Mouse (Mus musculus) ES-Bruce4 (cell line): Measurements from ENCODE around the gene Mcl1. TPM values are rescaled to one million over a fixed set of nuclear protein-coding genes. Genes with fewer than 3 reads are reported as not detected.

Experiments
- H3K27ac ChIP-seq: 2 replicates; pipeline ENCODE4 v1.5.1; 2012; ENCODE audit warnings: low read length, inconsistent platforms; ENCODE audit not compliant: insufficient read depth
- H3K27me3 ChIP-seq: 2 replicates; pipeline ENCODE4 v1.6.1; 2012; ENCODE audit warnings: mild to moderate bottlenecking, low read length, inconsistent platforms; ENCODE audit not compliant: control insufficient read depth, poor library complexity, insufficient read depth, severe bottlenecking
- H3K36me3 ChIP-seq: 2 replicates; pipeline ENCODE4 v1.6.1; 2012; ENCODE audit warnings: inconsistent platforms, mild to moderate bottlenecking, low read length, moderate library complexity; ENCODE audit not compliant: control insufficient read depth, poor library complexity, insufficient read depth, severe bottlenecking
- H3K4me1 ChIP-seq: one replicate; pipeline ENCODE4 v1.8.1; 2011; ENCODE audit warnings: low read length; ENCODE audit not compliant: control insufficient read depth, insufficient read depth
- H3K4me3 ChIP-seq: 2 replicates; pipeline ENCODE4 v1.5.1; 2011; ENCODE audit warnings: low read depth, mild to moderate bottlenecking, low read length
- H3K9ac ChIP-seq: 2 replicates; pipeline ENCODE4 v1.6.1; 2012; ENCODE audit warnings: low read depth, mild to moderate bottlenecking, inconsistent platforms; ENCODE audit not compliant: poor library complexity, severe bottlenecking
- H3K9me3 ChIP-seq: replicated peaks from 2 replicates; pipeline ENCODE4 v1.6.1; 2012; ENCODE audit warnings: mild to moderate bottlenecking, low read length, inconsistent platforms; ENCODE audit not compliant: control insufficient read depth, poor library complexity, insufficient read depth, severe bottlenecking
- CTCF ChIP-seq: IDR thresholded peaks from one replicate; pipeline ENCODE4 v1.8.1; 2011; ENCODE audit warnings: low read depth, low read length
- EP300 ChIP-seq: IDR thresholded peaks from 2 replicates; pipeline ENCODE4 v1.6.1; 2011; ENCODE audit warnings: low read depth, low read length; ENCODE audit not compliant: insufficient read depth
- POLR2A ChIP-seq: IDR thresholded peaks from one replicate; pipeline ENCODE4 v1.8.1; 2011; ENCODE audit warnings: low read length; ENCODE audit not compliant: insufficient read depth
- polyA plus RNA-seq: library from polyadenylated mRNA; stranded (reverse); fragments of >200 nt; gene quantifications from 2 replicates; pipeline ENCODE4 v1.2.4, GENCODE M21; 2011; ENCODE audit warnings: low read depth; ENCODE audit not compliant: missing spikeins, insufficient read depth, insufficient read length

Gene Mcl1
- polyA plus RNA-seq, 1 experiment, result 264 TPM

DNA sequence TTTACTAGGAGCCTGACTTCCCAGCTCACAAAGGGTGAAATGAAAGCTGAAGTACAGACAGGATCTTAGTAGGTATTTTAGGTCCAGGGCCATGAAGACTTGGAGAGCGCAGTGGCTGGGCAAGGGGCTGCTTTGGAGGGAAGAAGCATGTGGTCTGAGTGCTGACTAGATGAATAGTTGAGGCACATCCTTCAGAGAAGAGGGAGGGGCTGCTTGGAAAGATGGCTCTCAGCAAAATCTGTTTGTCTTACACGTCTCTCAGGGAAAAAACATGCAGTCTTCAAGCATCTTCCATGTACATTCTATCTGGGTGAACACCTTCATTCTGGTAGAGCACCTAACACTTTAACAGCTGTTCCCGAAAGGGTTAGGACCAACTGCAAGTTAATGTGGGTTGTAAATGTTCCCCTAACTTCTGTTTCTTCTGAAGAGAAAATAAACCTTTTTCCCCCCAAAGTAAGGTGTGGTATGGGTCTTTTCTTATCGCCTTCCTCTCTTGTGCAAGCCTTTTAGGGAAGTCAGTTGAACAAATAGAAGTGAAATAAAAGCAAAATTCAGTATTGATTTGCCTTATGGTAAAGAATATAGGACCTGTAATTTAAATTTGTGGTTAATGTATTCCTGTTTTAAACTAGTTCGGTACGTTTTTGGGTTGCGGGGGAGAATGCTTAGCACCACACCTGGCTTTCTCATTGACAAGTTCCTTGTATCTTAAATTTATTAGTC, 4.3 kb downstream of the Mcl1 start:
- Histone ChIP-seq H3K4me3 (peak overlapping the region; percentile 44), H3K4me1 (peaks cover 3% of the 10 kb centered on the region), H3K36me3 (peaks cover 55% of the 10 kb centered on the region), H3K27me3 (no peaks in the 10 kb centered on the region), H3K9ac (peak overlapping the region; percentile 98), H3K27ac (peak overlapping the region; percentile 98), H3K9me3 (no peaks in the 10 kb centered on the region)
- TF ChIP-seq CTCF (no peak), EP300 (no peak), POLR2A (no peak)

DNA sequence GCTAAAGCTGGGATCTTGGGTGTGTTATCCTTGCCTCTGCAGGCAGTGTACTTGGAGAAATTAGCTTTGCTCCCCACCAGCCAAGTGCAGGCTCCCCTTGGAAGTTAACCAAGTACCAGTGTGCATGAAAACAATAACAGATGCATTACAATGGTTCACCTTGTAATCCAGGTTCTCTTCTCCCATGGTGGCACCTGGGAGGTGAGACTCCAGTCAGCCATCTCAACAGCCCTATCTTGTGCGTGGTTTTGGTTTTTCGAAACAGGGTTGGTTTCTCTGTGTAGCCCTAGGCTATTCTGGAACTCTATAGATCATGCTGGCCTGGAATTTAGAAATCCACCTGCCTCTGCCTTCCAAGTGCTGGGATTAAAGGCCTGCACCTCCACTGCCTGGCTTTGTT, 4.9 kb downstream of the Mcl1 start:
- Histone ChIP-seq H3K9ac (no peak overlapping the region), H3K36me3 (peaks cover 55% of the 10 kb centered on the region), H3K4me3 (peak overlapping the region; percentile 11; the same call in 1 of the 2 replicates), H3K27me3 (no peaks in the 10 kb centered on the region), H3K27ac (peak overlapping the region; percentile 98), H3K4me1 (peaks cover 3% of the 10 kb centered on the region), H3K9me3 (no peaks in the 10 kb centered on the region)
- peak; percentile 80; the same call in 1 of the 2 replicates for TF ChIP-seq EP300
- peak; percentile 23 for TF ChIP-seq POLR2A
- TF ChIP-seq CTCF, result no peak

DNA sequence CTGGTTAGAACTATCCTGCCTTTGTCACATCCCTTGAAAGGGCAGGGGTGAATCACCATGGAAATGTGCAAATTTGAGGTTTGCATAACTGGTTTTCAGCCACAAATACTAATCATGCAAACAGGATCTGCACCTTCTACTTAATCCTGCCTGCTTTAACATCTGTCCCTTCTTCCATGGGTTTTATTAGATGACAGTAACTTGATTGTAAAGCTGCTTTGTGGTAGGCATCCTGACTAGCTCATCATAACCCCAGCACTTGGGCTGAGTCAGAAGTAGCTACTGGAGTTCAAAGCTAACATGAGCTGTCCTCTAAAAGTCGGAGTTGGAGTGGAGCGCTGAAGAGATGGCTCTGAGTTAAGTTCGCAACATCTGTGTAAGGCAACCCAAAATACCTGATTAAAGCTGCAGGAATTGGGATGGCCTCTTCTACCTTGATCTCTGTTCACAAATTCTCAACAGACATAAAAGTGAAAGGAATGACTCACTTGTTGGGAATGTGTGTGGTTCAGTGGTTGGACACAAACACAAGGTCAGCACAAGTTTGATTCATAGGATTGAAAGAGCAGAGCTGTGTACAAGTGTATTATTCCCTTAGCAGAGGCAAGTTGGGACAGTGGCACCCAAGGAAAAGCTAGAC, 5.5 kb downstream of the Mcl1 start:
- peaks cover 54% of the 10 kb centered on the region for H3K36me3 ChIP-seq
- H3K4me3 ChIP-seq, result no peak overlapping the region
- TF ChIP-seq CTCF, result no peak
- H3K4me1 ChIP-seq, result peaks cover 6% of the 10 kb centered on the region
- H3K27me3 ChIP-seq, result no peaks in the 10 kb centered on the region
- H3K9ac ChIP-seq, result peak overlapping the region; percentile 77
- no peaks in the 10 kb centered on the region for H3K9me3 ChIP-seq
- H3K27ac ChIP-seq, result peak overlapping the region; percentile 98

DNA sequence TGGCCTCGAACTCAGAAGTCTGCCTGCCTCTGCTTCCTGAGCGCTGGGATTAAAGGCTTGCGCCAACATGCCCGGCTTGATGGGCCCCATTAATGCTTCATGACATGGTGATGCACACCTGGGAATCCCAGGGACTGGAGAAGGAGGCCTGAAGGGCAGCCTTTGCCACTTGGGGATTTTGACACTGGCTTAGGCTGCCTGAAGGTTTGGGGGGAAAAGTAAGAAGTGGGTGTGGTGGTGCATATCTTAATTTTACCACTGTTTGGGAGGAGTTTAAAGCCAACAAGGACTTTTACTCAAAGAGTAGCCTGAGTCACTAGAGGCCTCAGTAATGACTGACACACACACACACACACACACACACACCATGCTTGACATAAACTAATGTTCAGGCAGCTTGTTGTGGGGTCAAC, 6.4 kb downstream of the Mcl1 start:
- Histone ChIP-seq H3K27ac (peak overlapping the region; percentile 98), H3K4me3 (peak overlapping the region; percentile 10; the same call in 1 of the 2 replicates), H3K9me3 (no peaks in the 10 kb centered on the region), H3K4me1 (peaks cover 8% of the 10 kb centered on the region), H3K36me3 (peaks cover 47% of the 10 kb centered on the region), H3K27me3 (no peaks in the 10 kb centered on the region), H3K9ac (peak overlapping the region; percentile 77)
- TF ChIP-seq CTCF (no peak), EP300 (no peak), POLR2A (no peak)

DNA sequence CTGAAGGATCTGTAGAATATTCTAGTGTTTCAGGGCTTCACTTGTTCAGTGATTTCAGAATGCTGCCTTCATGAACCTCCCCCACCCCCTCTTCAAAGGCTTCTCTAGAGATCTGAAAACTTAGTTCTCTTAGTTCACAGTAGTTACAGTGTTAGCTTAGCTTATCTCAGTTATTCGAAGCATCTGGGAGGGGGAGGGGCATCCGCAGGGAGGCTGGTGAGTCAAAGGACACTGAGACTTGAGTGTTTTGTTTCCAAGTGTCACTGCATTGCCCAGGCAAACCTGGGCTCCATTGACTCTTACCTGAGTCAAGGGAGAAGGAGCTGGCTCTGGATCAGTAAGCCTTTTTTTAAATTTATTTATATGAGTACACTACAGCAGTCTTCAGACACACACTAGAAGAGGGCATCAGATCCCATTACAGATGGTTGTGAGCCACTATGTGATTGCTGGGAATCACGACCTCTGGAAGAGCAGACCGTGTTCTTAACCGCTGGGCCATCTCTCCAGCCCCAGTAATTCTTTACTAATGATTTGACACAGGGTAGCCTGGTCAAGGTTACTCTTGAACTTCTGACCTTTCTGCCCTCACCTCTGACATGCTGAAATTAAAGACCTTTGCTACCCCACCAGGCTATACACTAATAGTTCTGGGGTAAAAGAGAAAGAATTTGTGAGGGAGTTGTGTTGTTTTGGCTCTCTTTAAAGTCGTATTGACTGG, 7.7 kb downstream of the Mcl1 start:
- H3K27me3 ChIP-seq, result no peaks in the 10 kb centered on the region
- peak overlapping the region; percentile 95 for H3K27ac ChIP-seq
- H3K36me3 ChIP-seq, result peaks cover 33% of the 10 kb centered on the region
- no peaks in the 10 kb centered on the region for H3K9me3 ChIP-seq
- peaks cover 8% of the 10 kb centered on the region for H3K4me1 ChIP-seq
- H3K9ac ChIP-seq, result peak overlapping the region; percentile 77
- no peak overlapping the region for H3K4me3 ChIP-seq
- TF ChIP-seq CTCF (no peak), EP300 (peak; percentile 90)
